Mouse (Mus musculus) adrenal gland, postnatal 25 days (tissue): Measurements from ENCODE around the gene Gm21921. TPM values are rescaled to one million over a fixed set of nuclear protein-coding genes. Genes with fewer than 3 reads are reported as not detected.
"Not testable (repeated sequence)": the region's sequence is repeated elsewhere in the genome, so short reads cannot be mapped to it uniquely, and the experiment has no call there.

Experiments
- DNase-seq: peaks from one replicate; pipeline ENCODE4 v3.0.0; 2021; ENCODE audit warnings: mixed read lengths
- long read RNA-seq: library from polyadenylated mRNA; stranded (forward); transcript quantifications from one replicate; pipeline ENCODE4 v2.0.0, GENCODE M21; 2021
- total RNA-seq: library from RNA; stranded (reverse); gene quantifications from 2 replicates; pipeline ENCODE4 v1.2.3, GENCODE M21; 2021

The Gm21921 gene
- not detected in 2 replicates for total RNA-seq
- long read RNA-seq: 0 reads

DNA sequence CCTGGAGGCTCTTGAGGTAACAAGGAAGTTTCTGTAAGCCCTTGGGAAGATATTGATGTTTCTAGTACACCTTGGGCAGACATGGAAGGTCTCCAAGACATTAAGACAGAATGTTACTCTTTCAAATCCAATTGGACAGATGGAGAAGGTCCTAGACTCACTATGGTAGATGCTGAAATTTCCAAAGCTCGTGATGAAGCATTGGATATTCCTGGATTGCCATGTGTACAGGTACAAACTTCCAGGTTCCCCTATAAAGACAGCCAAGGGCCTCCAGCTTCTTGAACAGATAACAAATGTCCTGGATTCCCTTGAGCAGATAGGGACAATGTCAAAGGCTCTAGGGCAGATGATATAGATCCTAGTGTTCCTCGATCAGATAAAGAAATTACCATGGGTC, at the start of gene Gm21921:
TSS of gene Gm21921 (minus strand) at position 101 of the 400 bp plus-strand sequence.
- DNase-seq: not testable (repeated sequence)
